Mouse (Mus musculus) thymus, postnatal 10 days (tissue): ENCODE data around the gene Lmod3.

ENCODE experiments used
- DNase-seq, 2 experiments: peaks; one replicate each; pipeline ENCODE4 v3.0.0; 2021; ENCODE audit warnings: low spot score in 2 of 2

Lmod3 gene

GRCm38 (mm10) chr6:97252711-97253221 is at the start of gene Lmod3:
Gene Lmod3 (minus strand): TSS chr6:97252759.
- no peak for DNase-seq

- DNase-seq, result no peak
Observed at GRCm38 (mm10) chr6:97302303-97302702, 49.7 kb upstream of the Lmod3 start.

GRCm38 (mm10) chr6:97300659-97301058 is 48.1 kb upstream of the Lmod3 start:
- DNase-seq, result no peak

- no peak for DNase-seq
Observed at GRCm38 (mm10) chr6:97300180-97300579, 47.6 kb upstream of the Lmod3 start.

GRCm38 (mm10) chr6:97297151-97297550 is 44.6 kb upstream of the Lmod3 start:
- DNase-seq, result no peak

- DNase-seq, result no peak
Observed at GRCm38 (mm10) chr6:97295866-97296527, 43.4 kb upstream of the Lmod3 start.

GRCm38 (mm10) chr6:97295416-97295815 is 42.9 kb upstream of the Lmod3 start:
- DNase-seq, result no peak

GRCm38 (mm10) chr6:97293667-97294569 is 41.4 kb upstream of the Lmod3 start:
- DNase-seq, result peak; percentile 53 to 55

- no peak for DNase-seq
Observed at GRCm38 (mm10) chr6:97292894-97293293, 40.3 kb upstream of the Lmod3 start.

GRCm38 (mm10) chr6:97292096-97292495 is 39.5 kb upstream of the Lmod3 start:
- no peak for DNase-seq

GRCm38 (mm10) chr6:97291159-97291908 is 38.8 kb upstream of the Lmod3 start:
- DNase-seq, result no peak

- no peak for DNase-seq
Observed at GRCm38 (mm10) chr6:97290687-97291086, 38.1 kb upstream of the Lmod3 start.

- DNase-seq, result no peak
Observed at GRCm38 (mm10) chr6:97289838-97290237, 37.3 kb upstream of the Lmod3 start.

GRCm38 (mm10) chr6:97289316-97289820 is 36.8 kb upstream of the Lmod3 start:
- DNase-seq, result no peak

- no peak for DNase-seq
Observed at GRCm38 (mm10) chr6:97288047-97288855, 35.7 kb upstream of the Lmod3 start.

GRCm38 (mm10) chr6:97286332-97286731 is 33.8 kb upstream of the Lmod3 start:
- no peak for DNase-seq

GRCm38 (mm10) chr6:97283676-97284075 is 31.1 kb upstream of the Lmod3 start:
- DNase-seq, result no peak

- no peak for DNase-seq
Observed at GRCm38 (mm10) chr6:97278878-97279277, 26.3 kb upstream of the Lmod3 start.

- peak; percentile 52 to 74 for DNase-seq
Observed at GRCm38 (mm10) chr6:97278014-97278787, 25.6 kb upstream of the Lmod3 start.

- DNase-seq, result no peak
Observed at GRCm38 (mm10) chr6:97276890-97277497, 24.4 kb upstream of the Lmod3 start.
